Mouse (Mus musculus) liver, postnatal 0 days (tissue): Measurements from ENCODE around the gene Ncoa7. TPM values are rescaled to one million over a fixed set of nuclear protein-coding genes. Genes with fewer than 3 reads are reported as not detected.
A peak's percentile ranks its signal among the peaks of the same experiment; 100 is the strongest.

Experiments
- ATAC-seq: fragments of 200-750 bp; cut with Nextera tagmentation; 2 replicates; pipeline ENCODE4 v1.8.0; 2017; ENCODE audit warnings: mild to moderate bottlenecking, moderate library complexity
- DNase-seq: peaks from one replicate; pipeline ENCODE4 v3.0.0-alpha.2; 2016
- H3K27ac ChIP-seq: fragments of 300-500 bp; sonication (generic); 2 replicates; pipeline ENCODE4 v1.5.1; 2014; ENCODE audit warnings: antibody characterized with exemption, moderate library complexity, mild to moderate bottlenecking, low read depth
- H3K27me3 ChIP-seq: fragments of 300-500 bp; sonication (generic); 2 replicates; pipeline ENCODE4 v1.6.1; 2014; ENCODE audit warnings: low read length, control low read depth, mixed read lengths; ENCODE audit not compliant: insufficient read depth
- H3K36me3 ChIP-seq: fragments of 300-500 bp; sonication (generic); replicated peaks from 2 replicates; pipeline ENCODE4 v1.6.1; 2014; ENCODE audit warnings: mild to moderate bottlenecking, control low read depth, low read length, moderate library complexity, mixed read lengths; ENCODE audit not compliant: insufficient read depth
- H3K4me1 ChIP-seq: fragments of 300-500 bp; sonication (generic); 2 replicates; pipeline ENCODE4 v1.6.1; 2014; ENCODE audit warnings: antibody characterized with exemption, mild to moderate bottlenecking, control low read depth; ENCODE audit not compliant: insufficient read depth
- H3K4me2 ChIP-seq: fragments of 300-500 bp; sonication (generic); 2 replicates; pipeline ENCODE4 v1.6.1; 2014; ENCODE audit warnings: low read depth, mild to moderate bottlenecking, low read length, moderate library complexity, mixed read lengths
- H3K4me3 ChIP-seq: fragments of 300-500 bp; sonication (generic); 2 replicates; pipeline ENCODE4 v1.5.1; 2014; ENCODE audit warnings: low read depth, low read length
- H3K9ac ChIP-seq: fragments of 300-500 bp; sonication (generic); replicated peaks from 2 replicates; pipeline ENCODE4 v1.6.1; 2014; ENCODE audit warnings: mild to moderate bottlenecking, moderate library complexity
- H3K9me3 ChIP-seq: fragments of 300-500 bp; sonication (generic); 2 replicates; pipeline ENCODE4 v1.6.1; 2016; ENCODE audit warnings: mild to moderate bottlenecking, control low read depth, low read length, mixed read lengths
- CTCF ChIP-seq: sonication (generic); IDR thresholded peaks from 2 replicates; pipeline ENCODE4 v1.5.1; 2016; ENCODE audit warnings: antibody characterized with exemption, low read depth
- EP300 ChIP-seq: IDR thresholded peaks from 2 replicates; pipeline ENCODE4 v1.6.1; 2016; ENCODE audit warnings: antibody characterized with exemption, low read depth, mild to moderate bottlenecking
- WGBS: fragments of 180-500 bp; shearing (Covaris S2); extraction: QIAGEN DNeasy Blood & Tissue Kit; methylation state at CpG from one replicate; pipeline ENCODE4 v1.1.7; 2014; ENCODE audit not compliant: insufficient replicate concordance; 5-methylcytosine and 5-hydroxymethylcytosine counted together
- polyA plus RNA-seq: library from polyadenylated mRNA; unstranded; fragments of >200 nt; fragmentation: Nextera tagmentation; extraction: Ambion mirVana; gene quantifications from 2 replicates; pipeline ENCODE4 v1.2.1, GENCODE M21; 2015

The Ncoa7 gene
- polyA plus RNA-seq, 1 experiment from 2014 or later: 6.4 TPM

DNA sequence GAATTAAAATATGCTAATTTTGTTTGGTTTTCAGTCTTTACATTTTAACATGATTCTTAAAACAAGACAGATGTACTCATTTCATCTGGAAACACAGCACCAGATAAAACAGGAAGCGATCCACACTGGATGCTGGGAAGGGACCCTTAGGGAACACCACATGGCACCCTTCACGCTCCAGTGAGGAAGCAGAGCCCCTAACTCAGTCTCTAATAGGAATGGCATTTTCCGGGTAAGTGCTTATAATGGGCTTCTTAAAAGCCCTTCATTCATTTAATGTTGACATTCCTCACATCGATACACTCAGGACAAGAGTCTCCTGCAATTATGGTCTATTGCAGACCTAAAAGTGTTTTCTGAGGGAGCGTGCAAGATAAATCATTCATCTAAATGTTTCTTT lies 27.6 kb downstream of the Ncoa7 start:
- no peak for TF ChIP-seq EP300
- TF ChIP-seq CTCF: no peak
- WGBS: 89% methylated on average over 5 of the region's 5 CpGs
- no peak overlapping the region for H3K27ac ChIP-seq
- H3K4me1 ChIP-seq: no peaks in the 10 kb centered on the region
- DNase-seq: no peak
- no peak overlapping the region for H3K9ac ChIP-seq
- ATAC-seq: no peak
- H3K9me3 ChIP-seq: no peaks in the 10 kb centered on the region
- no peak overlapping the region for H3K4me3 ChIP-seq
- H3K36me3 ChIP-seq: 0 out of 2 replicates have a peak, but pooled peaks cover 3% of the 10 kb centered on the region
- no peak overlapping the region for H3K4me2 ChIP-seq
- no peaks in the 10 kb centered on the region for H3K27me3 ChIP-seq

DNA sequence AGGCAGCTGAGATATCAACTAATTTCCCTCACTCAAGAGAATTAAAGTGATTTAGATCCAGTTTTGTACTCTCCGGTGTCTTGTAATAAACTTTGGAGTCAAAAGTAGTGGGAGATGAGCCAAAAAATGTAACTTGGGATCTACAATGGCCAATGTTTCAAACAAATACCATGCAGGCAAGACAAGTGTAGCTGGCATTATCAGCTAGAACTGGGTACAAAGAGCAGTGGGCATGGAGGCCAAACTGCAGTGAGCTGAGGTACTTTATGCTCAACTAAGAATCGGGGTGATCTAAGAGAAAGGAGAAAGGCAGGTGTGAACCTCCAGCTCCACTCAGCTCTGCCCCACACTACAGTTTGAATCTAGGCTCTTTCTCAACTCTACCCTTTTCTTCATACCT lies 28.7 kb downstream of the Ncoa7 start:
- DNase-seq: no peak
- TF ChIP-seq CTCF (no peak), EP300 (no peak)
- no peak overlapping the region for H3K4me3 ChIP-seq
- H3K9ac ChIP-seq: no peak overlapping the region
- no peaks in the 10 kb centered on the region for H3K27me3 ChIP-seq
- no peaks in the 10 kb centered on the region for H3K4me1 ChIP-seq
- ATAC-seq: no peak
- H3K27ac ChIP-seq: no peak overlapping the region
- no peaks in the 10 kb centered on the region for H3K9me3 ChIP-seq
- 0 out of 2 replicates have a peak, but pooled peaks cover 3% of the 10 kb centered on the region for H3K36me3 ChIP-seq
- no peak overlapping the region for H3K4me2 ChIP-seq
- WGBS: 97% methylated on average over 2 of the region's 2 CpGs

DNA sequence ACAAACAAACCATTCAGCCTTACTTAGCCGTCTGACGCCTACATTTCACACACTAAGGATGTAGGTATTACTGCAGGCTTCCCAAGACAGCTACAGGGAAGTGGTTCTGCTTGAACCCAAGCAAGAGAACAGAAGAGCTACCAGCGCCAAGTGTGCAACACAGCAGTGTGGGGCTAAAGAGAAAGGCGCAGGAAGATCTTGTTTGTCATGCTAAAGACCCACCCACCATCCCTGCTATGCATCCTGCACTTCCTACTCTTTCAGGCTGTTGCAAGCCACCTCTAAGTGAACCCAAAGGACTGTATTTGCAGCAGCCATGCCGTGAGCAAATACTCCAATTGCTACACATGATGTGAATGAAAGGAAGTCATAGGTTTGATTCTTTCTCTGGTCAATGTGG lies 29.9 kb downstream of the Ncoa7 start:
- WGBS: 81% methylated on average over 5 of the region's 5 CpGs
- H3K4me3 ChIP-seq: no peak overlapping the region
- H3K27me3 ChIP-seq: no peaks in the 10 kb centered on the region

DNA sequence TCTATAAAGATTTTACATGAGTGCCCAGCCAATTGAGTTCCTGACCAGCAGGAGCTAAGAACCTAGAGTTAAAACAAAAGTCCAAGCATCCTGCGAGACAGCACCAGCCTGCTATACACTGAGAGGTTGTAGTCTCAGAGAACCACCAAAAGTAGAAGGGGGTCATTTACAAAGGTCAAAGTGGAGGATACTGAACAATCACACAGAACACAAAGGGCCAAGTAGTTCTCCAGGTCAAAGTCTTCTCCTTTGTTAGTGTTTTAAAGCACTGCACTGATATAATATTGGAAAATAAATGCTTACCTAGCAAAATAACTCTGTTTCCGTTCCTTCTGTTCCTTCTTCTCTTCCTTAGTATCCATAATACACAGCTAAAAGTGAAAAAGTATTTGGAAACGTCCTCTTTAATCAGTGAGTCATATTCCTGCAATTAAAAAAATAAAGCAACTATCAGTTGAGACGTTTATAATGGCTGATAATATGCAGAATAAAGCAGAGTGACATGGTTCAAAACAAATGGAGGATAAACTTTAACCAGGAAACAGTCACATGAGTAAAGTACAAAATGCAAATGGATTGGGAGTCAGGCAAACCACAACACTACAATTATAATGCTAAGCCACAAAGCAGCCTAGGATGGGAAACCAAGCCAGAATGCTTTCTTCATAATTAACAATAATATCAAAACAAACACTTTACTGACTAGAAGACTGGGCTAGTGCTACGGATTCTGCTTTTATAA lies 31.5 kb downstream of the Ncoa7 start:
- H3K36me3 ChIP-seq: peaks cover 7% of the 10 kb centered on the region; the same call in 1 of the 2 replicates
- TF ChIP-seq EP300 (no peak), CTCF (no peak)
- H3K9ac ChIP-seq: no peak overlapping the region
- no peak overlapping the region for H3K4me3 ChIP-seq
- ATAC-seq: no peak
- H3K27me3 ChIP-seq: no peaks in the 10 kb centered on the region
- no peak overlapping the region for H3K4me2 ChIP-seq
- H3K27ac ChIP-seq: no peak overlapping the region
- DNase-seq: no peak
- 83% methylated on average over 5 of the region's 5 CpGs for WGBS
- no peaks in the 10 kb centered on the region for H3K4me1 ChIP-seq
- no peaks in the 10 kb centered on the region for H3K9me3 ChIP-seq

More for the DNA sequence above, 29.9 kb downstream of the Ncoa7 start:
- Histone ChIP-seq H3K27ac (no peak overlapping the region), H3K9me3 (no peaks in the 10 kb centered on the region), H3K4me1 (no peaks in the 10 kb centered on the region), H3K4me2 (no peak overlapping the region), H3K9ac (no peak overlapping the region), H3K36me3 (peaks cover 7% of the 10 kb centered on the region; the same call in 1 of the 2 replicates)
- TF ChIP-seq CTCF (no peak), EP300 (no peak)
- DNase-seq: no peak
- ATAC-seq: no peak

DNA sequence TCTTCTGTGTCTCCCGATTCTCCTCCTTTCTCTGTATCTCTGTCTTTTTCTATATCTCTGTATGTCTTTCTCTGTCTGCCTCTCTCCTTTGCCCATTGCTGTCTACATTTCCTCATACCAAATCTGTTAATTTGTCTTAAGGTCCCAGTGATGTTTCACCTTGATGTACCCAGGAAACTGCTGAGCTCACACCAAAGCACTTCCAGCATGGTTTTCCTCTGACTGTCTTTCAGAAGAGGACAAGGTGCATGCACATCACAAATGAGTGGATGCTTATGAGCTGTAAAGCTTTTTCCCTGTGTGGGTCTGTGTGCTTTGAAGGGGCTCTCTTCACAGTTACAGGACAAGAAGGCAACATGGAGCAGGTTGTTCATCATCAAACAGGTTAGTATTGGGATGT lies 34.3 kb downstream of the Ncoa7 start:
- Histone ChIP-seq H3K9me3 (no peaks in the 10 kb centered on the region), H3K4me1 (0 out of 2 replicates have a peak, but pooled peaks cover 5% of the 10 kb centered on the region), H3K9ac (no peak overlapping the region), H3K27me3 (no peaks in the 10 kb centered on the region), H3K4me2 (no peak overlapping the region), H3K27ac (0 out of 2 replicates have a peak overlapping the region, but pooled peaks have one; percentile 9), H3K4me3 (no peak overlapping the region), H3K36me3 (peaks cover 7% of the 10 kb centered on the region; the same call in 1 of the 2 replicates)
- TF ChIP-seq EP300: no peak
- TF ChIP-seq CTCF: no peak
- WGBS: 98% methylated on average over 1 of the region's 1 CpGs
- no peak for ATAC-seq
- no peak for DNase-seq

DNA sequence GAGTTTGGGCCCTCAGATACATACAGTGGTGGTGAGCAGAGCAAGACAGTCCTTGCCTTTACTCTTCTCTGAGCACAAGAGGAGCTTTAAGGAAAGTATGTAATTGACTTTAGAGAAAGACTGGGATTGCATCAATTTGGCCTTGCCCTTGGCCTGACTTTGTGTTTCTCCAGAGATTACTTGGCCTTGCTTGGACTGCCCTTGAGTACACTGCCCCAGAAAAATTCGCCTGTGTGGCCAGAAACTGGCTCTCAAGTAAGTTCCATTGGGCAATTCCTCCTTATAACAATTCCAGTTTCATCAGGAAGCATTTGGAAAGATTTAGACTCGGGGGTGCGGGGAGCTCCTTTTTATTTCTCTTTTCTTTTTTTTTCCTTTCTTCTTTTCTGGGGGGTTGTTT lies 34.9 kb downstream of the Ncoa7 start:
- DNase-seq (no peak), ATAC-seq (no peak)
- Histone ChIP-seq H3K36me3 (peaks cover 7% of the 10 kb centered on the region; the same call in 1 of the 2 replicates), H3K4me1 (0 out of 2 replicates have a peak, but pooled peaks cover 5% of the 10 kb centered on the region), H3K4me3 (no peak overlapping the region), H3K4me2 (no peak overlapping the region), H3K27me3 (no peaks in the 10 kb centered on the region), H3K9ac (no peak overlapping the region), H3K9me3 (no peaks in the 10 kb centered on the region), H3K27ac (no peak overlapping the region)
- 84% methylated on average over 3 of the region's 3 CpGs for WGBS
- TF ChIP-seq EP300 (no peak), CTCF (no peak)
